Comparison of ENCODE assay signal across 8 mouse cellular contexts in the genomic region with DNA sequence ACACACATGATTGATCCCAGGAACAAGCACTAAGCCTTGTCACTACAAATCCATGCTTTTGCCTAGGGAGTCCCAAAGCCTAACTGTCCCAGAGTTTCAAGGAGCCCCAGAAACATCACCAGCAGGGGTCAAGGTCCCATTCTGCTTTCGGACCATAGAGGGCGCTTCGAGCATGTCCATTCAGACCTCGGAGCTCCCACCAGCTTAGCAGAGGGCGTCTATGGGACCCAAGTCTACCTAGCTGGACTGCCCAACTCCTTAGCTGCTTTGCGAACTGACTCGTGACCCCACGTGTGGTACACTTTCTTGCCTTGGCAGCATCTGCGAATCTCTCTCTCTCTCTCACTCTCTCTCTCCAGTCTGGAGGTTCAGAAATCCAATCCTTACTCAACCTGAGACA. TPM values are rescaled to one million over a fixed set of nuclear protein-coding genes. Genes with fewer than 3 reads are reported as not detected.
DNase-seq lines count a peak whose midpoint lies in the region; ATAC-seq lines count a peak whose summit lies in the region.

No protein-coding gene starts in this region.

- no peak overlapping the region for H3K27ac ChIP-seq in forebrain, embryonic 11.5 days (ENCODE audit: low read depth, low read length)
- H3K27ac ChIP-seq in forebrain, embryonic 15.5 days (replicated peaks) = no peak overlapping the region
- no peak overlapping the region for H3K27ac ChIP-seq in heart, embryonic 14.5 days (replicated peaks in 1 of 2; ENCODE audit: control insufficient read depth in 1 of 2, insufficient read depth in 1 of 2, low read depth in 2 of 2, low read length in 2 of 2)
- peak overlapping the region; percentile 71 for H3K27ac ChIP-seq in midbrain, embryonic 15.5 days

- no peak overlapping the region for H3K9ac ChIP-seq in forebrain, embryonic 11.5 days (ENCODE audit: low read length)
- H3K9ac ChIP-seq in forebrain, embryonic 15.5 days (replicated peaks) = no peak overlapping the region
- no peak overlapping the region for H3K9ac ChIP-seq in heart, embryonic 14.5 days (ENCODE audit: low read length)
- H3K9ac ChIP-seq in midbrain, embryonic 15.5 days = peak overlapping the region; percentile 16; the same call in 1 of the 2 replicates

- no peak overlapping the region for H3K4me3 ChIP-seq in forebrain, embryonic 11.5 days (ENCODE audit: low read depth, low read length)
- H3K4me3 ChIP-seq in forebrain, embryonic 15.5 days = no peak overlapping the region
- H3K4me3 ChIP-seq in heart, embryonic 14.5 days (ENCODE audit: control insufficient read depth in 1 of 2, insufficient read depth in 1 of 2, low read depth in 1 of 2, low read length in 2 of 2) = no peak overlapping the region
- peak overlapping the region; percentile 63 for H3K4me3 ChIP-seq in midbrain, embryonic 15.5 days

- no peak overlapping the region for H3K4me2 ChIP-seq in forebrain, embryonic 11.5 days (ENCODE audit: low read depth, low read length, severe bottlenecking)
- no peak overlapping the region for H3K4me2 ChIP-seq in forebrain, embryonic 15.5 days (replicated peaks)
- no peak overlapping the region for H3K4me2 ChIP-seq in heart, embryonic 14.5 days (ENCODE audit: low read length)
- peak overlapping the region; percentile 72 for H3K4me2 ChIP-seq in midbrain, embryonic 15.5 days

- peak; percentile 75 for DNase-seq in forebrain, embryonic 11.5 days (ENCODE audit: low spot score)
- peak; percentile 68 for DNase-seq in ES-CJ7 (ENCODE audit: low read depth, low spot score)
- DNase-seq in kidney, postnatal 4 days = peak; percentile 71 to 78
- no peak for DNase-seq in layer of hippocampus, adult 9-11 months
- no peak for DNase-seq in gastrocnemius, adult 18-20 months (ENCODE audit: low spot score)

- H3K27me3 ChIP-seq in forebrain, embryonic 11.5 days (ENCODE audit: control insufficient read depth, insufficient read depth, low read length) = peaks cover 75% of the 10 kb centered on the region
- peaks cover 87% of the 10 kb centered on the region for H3K27me3 ChIP-seq in forebrain, embryonic 15.5 days
- peaks cover 63% of the 10 kb centered on the region for H3K27me3 ChIP-seq in heart, embryonic 14.5 days (ENCODE audit: control insufficient read depth, insufficient read depth, low read length)
- H3K27me3 ChIP-seq in midbrain, embryonic 15.5 days (replicated peaks) = peaks cover 15% of the 10 kb centered on the region

- no peaks in the 10 kb centered on the region for H3K36me3 ChIP-seq in forebrain, embryonic 11.5 days (ENCODE audit: control insufficient read depth, insufficient read depth, low read length)
- H3K36me3 ChIP-seq in forebrain, embryonic 15.5 days = no peaks in the 10 kb centered on the region
- no peaks in the 10 kb centered on the region for H3K36me3 ChIP-seq in heart, embryonic 14.5 days (ENCODE audit: control insufficient read depth, insufficient read depth, low read length)
- no peaks in the 10 kb centered on the region for H3K36me3 ChIP-seq in midbrain, embryonic 15.5 days (replicated peaks)

- H3K9me3 ChIP-seq in forebrain, embryonic 11.5 days (ENCODE audit: control insufficient read depth, low read length) = no peaks in the 10 kb centered on the region
- no peaks in the 10 kb centered on the region for H3K9me3 ChIP-seq in forebrain, embryonic 15.5 days
- no peaks in the 10 kb centered on the region for H3K9me3 ChIP-seq in heart, embryonic 14.5 days (ENCODE audit: control insufficient read depth, low read length)
- H3K9me3 ChIP-seq in midbrain, embryonic 15.5 days = no peaks in the 10 kb centered on the region

- peaks cover 6% of the 10 kb centered on the region for H3K4me1 ChIP-seq in forebrain, embryonic 11.5 days (replicated peaks; ENCODE audit: control insufficient read depth, insufficient read depth, low read length)
- H3K4me1 ChIP-seq in forebrain, embryonic 15.5 days = peaks cover 22% of the 10 kb centered on the region
- peaks cover 2 to 12% of the 10 kb centered on the region in 2 experiments; a peak in 2 of 4 replicates for H3K4me1 ChIP-seq in heart, embryonic 14.5 days (ENCODE audit: control insufficient read depth in 2 of 2, insufficient read depth in 2 of 2, low read length in 2 of 2)
- peaks cover 75% of the 10 kb centered on the region for H3K4me1 ChIP-seq in midbrain, embryonic 15.5 days

- ATAC-seq in forebrain, embryonic 11.5 days (replicated peaks; ENCODE audit: low FRiP score) = no peak
- no peak for ATAC-seq in forebrain, embryonic 15.5 days (replicated peaks)
- peak; percentile 20; the same call in 1 of the 2 replicates for ATAC-seq in heart, embryonic 14.5 days (ENCODE audit: insufficient number of reproducible peaks, insufficient read depth, low FRiP score, low read depth)
- no peak for ATAC-seq in midbrain, embryonic 15.5 days (replicated peaks)

- under 1% methylated on average over 9 of the region's 9 CpGs for WGBS in forebrain, embryonic 11.5 days
- 1% methylated on average over 9 of the region's 9 CpGs for WGBS in forebrain, embryonic 15.5 days
- 12% methylated on average over 9 of the region's 9 CpGs for WGBS in heart, embryonic 14.5 days
- WGBS in midbrain, embryonic 15.5 days = 10% methylated on average over 9 of the region's 9 CpGs

RNA-seq across cellular contexts. Expression of a gene that starts 7.0 kb away (rescaled TPM):
- 0.45 and 0.68 TPM in 2 replicates for polyA plus RNA-seq in forebrain, embryonic 11.5 days (2014; fragmentation: Nextera tagmentation; extraction: Ambion mirVana)
- 0.32 TPM in 2 replicates for polyA plus RNA-seq in forebrain, embryonic 15.5 days (2015; fragmentation: Nextera tagmentation; extraction: Ambion mirVana)
- 1.5 and 2.5 TPM in 2 replicates for polyA plus RNA-seq in heart, embryonic 14.5 days (2014; fragmentation: Nextera tagmentation; extraction: Ambion mirVana)
- 11.5 and 11.9 TPM in 2 replicates for polyA plus RNA-seq in midbrain, embryonic 15.5 days (2015; fragmentation: Nextera tagmentation; extraction: Ambion mirVana)
- total RNA-seq in gastrocnemius, adult 18-20 months (2021) = not detected

Comparison
In these comparisons a context has a peak if more than half of its experiments do, and no peak if none do; other contexts are left out.
1. DNase-seq: peak in forebrain, embryonic 11.5 days (single experiment), ES-CJ7 (single experiment) and kidney, postnatal 4 days (2 of 2); none in layer of hippocampus, adult 9-11 months (single experiment) and gastrocnemius, adult 18-20 months (single experiment).